Mouse (Mus musculus) E14TG2a.4 (cell line): Measurements from ENCODE around the gene Lrig2.

Source experiments
- CTCF ChIP-seq: conservative IDR thresholded peaks from 2 replicates; pipeline ENCODE4 v1.5.1; 2014; ENCODE audit warnings: low read length
- NANOG ChIP-seq: IDR thresholded peaks from 2 replicates; pipeline ENCODE4 v1.6.1; 2014; ENCODE audit warnings: borderline replicate concordance, low read length, mixed read lengths

GRCm38 (mm10) chr3:104510771-104511429, 818 bp downstream of the Lrig2 start:
- TF ChIP-seq CTCF = no peak
- TF ChIP-seq NANOG = no peak
